Mouse (Mus musculus): ENCODE measurements at regions not wholly inside any gene's neighbourhood (a gene's known extent, or its start where the extent isn't known, plus 50 kb on each side); places are given as distances from the start of the nearest gene placed in this dataset.
A peak's percentile ranks its signal among the peaks of the same experiment; 100 is the strongest.

DNA sequence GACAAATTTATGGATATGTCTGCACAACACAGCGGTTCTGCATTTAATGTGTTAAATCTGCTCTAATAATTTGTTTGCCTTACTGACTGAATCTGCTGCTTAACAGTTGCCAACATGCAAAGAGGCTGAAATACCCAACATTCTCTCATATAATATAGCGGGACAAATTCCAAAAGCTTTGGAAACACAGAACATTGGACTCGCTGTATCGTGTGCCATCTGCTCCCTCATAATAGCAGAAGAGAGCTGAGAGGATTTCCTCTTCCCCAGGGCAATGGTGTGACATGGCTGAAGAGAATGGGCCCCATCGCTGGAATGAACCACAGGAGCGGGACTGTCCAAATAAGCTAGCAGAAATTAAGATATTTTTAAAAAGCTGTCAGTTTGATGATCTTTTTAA lies 475.9 kb downstream of the Trim52 start:
- H3K4me3 ChIP-seq (replicated peaks; ENCODE audit: insufficient read depth, low read depth, low read length) = no peak overlapping the region
- no peak for TF ChIP-seq CTCF (IDR thresholded peaks at IDR 0.05; ENCODE audit: borderline replicate concordance, insufficient read depth, low read depth, low read length)
- TF ChIP-seq POLR2A (IDR thresholded peaks at IDR 0.05; ENCODE audit: borderline replicate concordance, insufficient read depth, low read length) = no peak
- no peaks in the 10 kb centered on the region for H3K27me3 ChIP-seq (ENCODE audit: control insufficient read depth, insufficient read depth, low read length)
- no peak overlapping the region for H3K27ac ChIP-seq (ENCODE audit: insufficient read depth, low read length)
- DNase-seq = peak in 1 of 2 experiments; percentile 56
- 11% methylated on average over 6 of the region's 6 CpGs for WGBS
- H3K4me1 ChIP-seq (ENCODE audit: control insufficient read depth, insufficient read depth, low read length) = no peaks in the 10 kb centered on the region; the same call in 1 of the 2 replicates

DNA sequence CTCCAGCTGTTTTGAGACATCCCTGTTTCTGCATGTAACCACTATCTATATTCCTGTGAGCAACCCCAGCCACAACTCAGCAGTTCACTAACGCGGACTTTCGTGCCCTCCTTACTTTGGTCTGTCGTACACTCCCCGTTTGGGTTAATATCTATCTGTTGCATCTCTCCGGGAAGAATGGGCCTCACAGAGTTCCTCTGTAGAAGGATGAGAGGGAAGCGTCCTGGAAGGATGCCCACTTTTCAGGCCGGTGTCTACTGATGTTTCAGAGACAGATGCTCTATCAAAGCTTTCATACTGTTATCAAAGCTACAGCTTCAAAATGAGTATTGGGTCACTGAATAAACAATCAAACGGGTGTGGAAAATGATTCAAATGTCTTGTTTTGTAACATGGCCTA lies 487.4 kb downstream of the Trim52 start:
- TF ChIP-seq CTCF (IDR thresholded peaks at IDR 0.05; ENCODE audit: borderline replicate concordance, insufficient read depth, low read depth, low read length) = no peak
- TF ChIP-seq POLR2A (IDR thresholded peaks at IDR 0.05; ENCODE audit: borderline replicate concordance, insufficient read depth, low read length) = no peak
- Histone ChIP-seq H3K4me1 (ENCODE audit: control insufficient read depth, insufficient read depth, low read length) (no peaks in the 10 kb centered on the region), H3K4me3 (replicated peaks; ENCODE audit: insufficient read depth, low read depth, low read length) (no peak overlapping the region), H3K27ac (ENCODE audit: insufficient read depth, low read length) (no peak overlapping the region), H3K27me3 (ENCODE audit: control insufficient read depth, insufficient read depth, low read length) (no peaks in the 10 kb centered on the region)
- no peak for DNase-seq
- WGBS = 73% methylated on average over 9 of the region's 9 CpGs

DNA sequence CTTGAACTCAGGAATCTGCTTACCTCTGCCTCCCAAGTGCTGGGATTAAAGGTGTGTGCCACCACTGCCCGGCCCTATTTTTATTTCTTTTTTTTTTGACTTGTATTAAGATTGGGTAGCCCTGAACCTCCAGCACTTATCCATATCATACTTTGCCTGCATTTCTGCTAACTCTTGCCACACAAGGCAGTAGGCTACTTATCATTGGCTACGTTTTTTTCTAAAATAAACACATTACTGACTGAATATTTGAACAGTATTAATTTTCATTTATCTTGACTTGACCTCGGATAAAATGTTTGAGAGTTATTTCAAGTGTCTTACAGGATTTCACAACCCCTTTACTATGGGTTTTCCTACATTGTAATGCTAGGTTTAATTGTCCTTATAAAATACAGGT lies 488.0 kb downstream of the Trim52 start:
- H3K4me3 ChIP-seq (replicated peaks; ENCODE audit: insufficient read depth, low read depth, low read length) = no peak overlapping the region
- no peak overlapping the region for H3K27ac ChIP-seq (ENCODE audit: insufficient read depth, low read length)
- no peak for DNase-seq
- TF ChIP-seq POLR2A (IDR thresholded peaks at IDR 0.05; ENCODE audit: borderline replicate concordance, insufficient read depth, low read length) (no peak), CTCF (IDR thresholded peaks at IDR 0.05; ENCODE audit: borderline replicate concordance, insufficient read depth, low read depth, low read length) (no peak)
- no peaks in the 10 kb centered on the region for H3K4me1 ChIP-seq (ENCODE audit: control insufficient read depth, insufficient read depth, low read length)
- no peaks in the 10 kb centered on the region for H3K27me3 ChIP-seq (ENCODE audit: control insufficient read depth, insufficient read depth, low read length)
- WGBS = 85% methylated on average over 3 of the region's 3 CpGs

DNA sequence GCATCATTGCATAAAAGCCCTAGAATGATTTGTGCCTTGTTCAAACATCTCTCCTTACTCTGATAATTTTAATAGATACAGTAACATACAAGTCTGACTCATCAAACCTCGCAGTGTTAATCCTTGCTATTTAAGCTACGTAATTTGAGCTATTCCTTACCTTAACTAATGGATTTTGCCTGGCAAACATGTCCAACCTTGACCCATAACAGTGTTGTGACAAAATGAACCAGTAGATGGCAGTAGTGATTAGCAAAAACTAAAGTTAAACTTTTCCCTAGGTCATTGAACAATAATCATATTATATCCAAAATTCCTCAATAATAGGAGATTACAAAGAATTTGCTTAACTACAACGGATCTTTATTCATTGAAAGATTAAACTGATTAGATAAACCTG lies 501.0 kb downstream of the Trim52 start:
- TF ChIP-seq CTCF (IDR thresholded peaks at IDR 0.05; ENCODE audit: borderline replicate concordance, insufficient read depth, low read depth, low read length) (peak; percentile 54), POLR2A (IDR thresholded peaks at IDR 0.05; ENCODE audit: borderline replicate concordance, insufficient read depth, low read length) (no peak)
- peak in 1 of 2 experiments; percentile 6 for DNase-seq

DNA sequence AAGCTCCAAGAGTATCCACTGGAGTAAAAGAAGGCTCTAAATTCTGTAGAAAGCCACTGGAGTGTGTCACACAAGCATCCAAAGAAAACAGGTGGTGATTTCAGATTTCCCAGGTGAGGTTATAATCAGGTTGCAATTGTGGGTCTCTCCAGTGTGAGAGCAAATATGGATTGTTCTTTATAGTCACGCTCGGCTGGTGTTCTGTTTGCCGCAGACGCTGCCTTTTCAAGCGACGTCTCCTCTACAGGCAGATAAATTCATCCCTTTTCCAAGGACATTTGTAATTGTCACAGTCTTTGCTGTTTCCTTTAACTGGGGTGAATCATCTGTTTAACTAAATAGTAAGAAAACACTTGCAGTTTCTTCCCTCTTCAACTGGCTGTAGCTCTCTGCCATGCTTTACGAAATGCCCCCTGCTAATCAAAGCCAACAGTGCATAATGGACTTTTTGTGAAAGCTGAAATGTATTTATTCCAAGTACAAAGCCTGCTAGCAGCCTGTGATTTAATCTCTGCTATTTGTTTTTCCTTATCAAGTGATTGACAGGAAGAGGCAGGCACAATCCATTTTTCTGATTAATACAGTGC lies 502.4 kb downstream of the Trim52 start:
- WGBS = 56% methylated on average over 7 of the region's 7 CpGs
- Histone ChIP-seq H3K4me1 (ENCODE audit: control insufficient read depth, insufficient read depth, low read length) (no peaks in the 10 kb centered on the region), H3K27ac (ENCODE audit: insufficient read depth, low read length) (no peak overlapping the region), H3K4me3 (replicated peaks; ENCODE audit: insufficient read depth, low read depth, low read length) (no peak overlapping the region), H3K27me3 (ENCODE audit: control insufficient read depth, insufficient read depth, low read length) (no peaks in the 10 kb centered on the region)
- TF ChIP-seq CTCF (IDR thresholded peaks at IDR 0.05; ENCODE audit: borderline replicate concordance, insufficient read depth, low read depth, low read length) (no peak), POLR2A (IDR thresholded peaks at IDR 0.05; ENCODE audit: borderline replicate concordance, insufficient read depth, low read length) (no peak)
- no peak for DNase-seq

More for the DNA sequence above, 501.0 kb downstream of the Trim52 start:
- Histone ChIP-seq H3K27ac (ENCODE audit: insufficient read depth, low read length) (no peak overlapping the region), H3K27me3 (ENCODE audit: control insufficient read depth, insufficient read depth, low read length) (no peaks in the 10 kb centered on the region), H3K4me1 (ENCODE audit: control insufficient read depth, insufficient read depth, low read length) (no peaks in the 10 kb centered on the region), H3K4me3 (replicated peaks; ENCODE audit: insufficient read depth, low read depth, low read length) (no peak overlapping the region)
- 7% methylated on average over 3 of the region's 3 CpGs for WGBS

All from cerebellum, adult 2 months (tissue).